ENCODE assay signal across 8 mouse cellular contexts in genomic region chr6:88074752-88075554, GRCm38 (mm10). TPM values are rescaled to one million over a fixed set of nuclear protein-coding genes. Genes with fewer than 3 reads are reported as not detected.
DNase-seq lines count a peak whose midpoint lies in the region; ATAC-seq lines count a peak whose summit lies in the region.

No protein-coding gene starts in this region.

- peak overlapping the region; percentile 79 for H3K9ac ChIP-seq in lung, embryonic 16.5 days (ENCODE audit: low read length)

- ATAC-seq in hematopoietic stem cell, adult 5-6 weeks (replicated peaks in 1 of 2; ENCODE audit: insufficient read depth in 1 of 2, low FRiP score in 2 of 2, low TSS enrichment in 1 of 2, low read depth in 1 of 2, poor library complexity in 2 of 2, severe bottlenecking in 2 of 2) = peak; percentile 91 to 98
- ATAC-seq in lung, embryonic 16.5 days (ENCODE audit: low read depth) = peak; percentile 100

- peak; percentile 93 for DNase-seq in MEL-GATA-1-ER (ENCODE audit: extremely low read depth, low read depth)
- peak; percentile 89 for DNase-seq in cerebellum, adult 8-10 months
- DNase-seq in forelimb bud, embryonic 11.5 days (ENCODE audit: low read depth, low spot score) = peak; percentile 98
- peak; percentile 95 for DNase-seq in layer of hippocampus, adult 9-10 months (ENCODE audit: low spot score)
- peak; percentile 81 for DNase-seq in ovary, postnatal 10 days (ENCODE audit: low spot score)
- peak; percentile 88 to 91 for DNase-seq in thymus, postnatal 10 days (ENCODE audit: low spot score in 2 of 2)

- 3% methylated on average over 32 of the region's 32 CpGs for WGBS in lung, embryonic 16.5 days

- H3K36me3 ChIP-seq in lung, embryonic 16.5 days (ENCODE audit: control insufficient read depth, insufficient read depth, low read length) = no peaks in the 10 kb centered on the region

- 0 out of 2 replicates have a peak, but pooled peaks cover 3% of the 10 kb centered on the region for H3K27me3 ChIP-seq in lung, embryonic 16.5 days (ENCODE audit: control insufficient read depth, insufficient read depth, low read depth, low read length)

- H3K9me3 ChIP-seq in lung, embryonic 16.5 days (ENCODE audit: control insufficient read depth, low read length) = no peaks in the 10 kb centered on the region

- peak overlapping the region; percentile 92 for H3K27ac ChIP-seq in lung, embryonic 16.5 days (ENCODE audit: low read length)

- H3K4me3 ChIP-seq in lung, embryonic 16.5 days (ENCODE audit: low read length) = peak overlapping the region; percentile 58

- H3K4me1 ChIP-seq in lung, embryonic 16.5 days (replicated peaks; ENCODE audit: control insufficient read depth, insufficient read depth, low read length) = no peaks in the 10 kb centered on the region; the same call in 1 of the 2 replicates

- H3K4me2 ChIP-seq in lung, embryonic 16.5 days (ENCODE audit: low read depth, low read length) = peak overlapping the region; percentile 91

RNA-seq across cellular contexts. Expression of gene Rpn1, which starts 9.3 kb away (rescaled TPM):
- total RNA-seq in hematopoietic stem cell, adult 5-6 weeks (2017) = 120 and 155 TPM in 2 replicates
- 382 and 419 TPM in 2 replicates for polyA plus RNA-seq in lung, embryonic 16.5 days (2015; fragmentation: Nextera tagmentation; extraction: Ambion mirVana)

RNA-seq across cellular contexts. Expression of gene Rab7, which starts 29.9 kb away (rescaled TPM):
- total RNA-seq in hematopoietic stem cell, adult 5-6 weeks (2017) = 73.6 and 77.2 TPM in 2 replicates
- 220 and 223 TPM in 2 replicates for polyA plus RNA-seq in lung, embryonic 16.5 days (2015; fragmentation: Nextera tagmentation; extraction: Ambion mirVana)

Comparison
In these comparisons a context has a peak if more than half of its experiments do, and no peak if none do; other contexts are left out.
1. Peak in every context shown above with its lines: DNase-seq, ATAC-seq, H3K4me3 ChIP-seq and H3K27ac ChIP-seq.